Mouse (Mus musculus) kidney, postnatal 4 days (tissue): ENCODE data around the gene B3gntl1.
"Not testable (repeated sequence)": the region's sequence is repeated elsewhere in the genome, so short reads cannot be mapped to it uniquely, and the experiment has no call there.

ENCODE experiments used
- DNase-seq, 2 experiments: peaks; one replicate each; pipeline ENCODE4 v3.0.0; 2021; ENCODE audit warnings: mixed read lengths in 2 of 2

Gene B3gntl1

GRCm38 (mm10) chr11:121683243-121683642, 10.3 kb upstream of the B3gntl1 start:
- DNase-seq, result peak; percentile 26 to 44

GRCm38 (mm10) chr11:121680750-121681149, 7.8 kb upstream of the B3gntl1 start:
- DNase-seq, result peak in 1 of 2 experiments; percentile 24

DNA sequence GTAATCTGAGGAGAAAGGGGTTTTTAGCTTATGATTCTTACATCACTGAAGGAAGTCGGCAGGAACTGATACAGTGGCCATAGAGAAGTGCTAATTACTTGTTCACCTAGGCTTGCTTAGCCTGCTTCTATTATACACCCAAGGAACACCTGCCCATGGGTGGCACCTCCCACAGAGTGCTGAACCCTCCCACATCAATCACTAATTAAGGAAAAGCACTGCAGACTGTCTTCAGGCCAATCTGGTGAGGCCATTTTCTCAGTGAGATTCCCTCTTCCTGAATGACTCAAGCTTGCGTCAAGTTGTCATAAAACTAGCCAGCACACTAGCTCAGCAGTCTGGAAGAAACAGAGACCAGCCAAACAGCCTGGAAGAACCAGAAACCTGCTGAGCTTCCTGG, 6.6 kb upstream of the B3gntl1 start:
- no peak for DNase-seq

DNA sequence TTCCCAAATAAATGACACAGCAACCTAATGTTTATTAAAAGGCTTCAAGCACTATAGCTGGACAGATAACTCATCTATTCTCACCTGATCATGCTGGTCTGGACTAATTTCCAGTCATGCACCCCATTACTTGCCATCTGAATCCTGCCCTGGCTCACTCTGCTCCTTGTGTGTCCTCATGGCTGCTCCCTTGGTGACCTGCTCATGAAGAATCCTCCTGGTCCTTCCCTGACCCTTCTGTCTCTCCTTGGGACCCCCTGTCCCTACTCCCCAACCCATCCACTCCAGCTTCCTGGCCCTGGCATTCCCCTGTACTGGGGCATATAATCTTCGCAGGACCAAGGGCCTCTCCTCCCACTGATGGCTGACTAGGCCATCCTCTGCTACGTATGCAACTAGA, 3.9 kb upstream of the B3gntl1 start:
- DNase-seq, result no peak

GRCm38 (mm10) chr11:121673629-121674028, 676 bp upstream of the B3gntl1 start:
- DNase-seq, result no peak

GRCm38 (mm10) chr11:121672312-121672989, 502 bp downstream of the B3gntl1 start:
- DNase-seq, result no peak

- no peak for DNase-seq
These were observed 2.0 kb downstream of the B3gntl1 start for GRCm38 (mm10) chr11:121670926-121671325.

DNA sequence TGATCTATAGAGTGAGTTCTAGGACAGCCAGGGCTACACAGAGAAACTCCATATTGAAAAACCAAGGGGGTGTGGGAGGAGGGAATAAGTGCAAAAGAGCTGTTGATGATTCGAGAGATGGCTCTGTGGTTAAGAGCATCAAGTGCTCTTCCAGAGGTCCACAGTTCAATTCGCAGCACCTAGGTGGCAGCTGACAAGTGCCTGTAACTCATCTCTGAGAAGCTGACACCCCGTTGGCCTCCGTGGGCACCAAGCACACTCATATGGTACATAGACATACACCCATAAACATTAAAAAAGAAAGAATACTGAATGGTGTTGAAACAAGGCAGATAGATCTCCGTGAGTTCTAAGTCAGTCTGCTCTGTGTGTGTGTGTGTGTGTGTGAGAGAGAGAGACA, 4.2 kb downstream of the B3gntl1 start:
- DNase-seq, result no peak

DNA sequence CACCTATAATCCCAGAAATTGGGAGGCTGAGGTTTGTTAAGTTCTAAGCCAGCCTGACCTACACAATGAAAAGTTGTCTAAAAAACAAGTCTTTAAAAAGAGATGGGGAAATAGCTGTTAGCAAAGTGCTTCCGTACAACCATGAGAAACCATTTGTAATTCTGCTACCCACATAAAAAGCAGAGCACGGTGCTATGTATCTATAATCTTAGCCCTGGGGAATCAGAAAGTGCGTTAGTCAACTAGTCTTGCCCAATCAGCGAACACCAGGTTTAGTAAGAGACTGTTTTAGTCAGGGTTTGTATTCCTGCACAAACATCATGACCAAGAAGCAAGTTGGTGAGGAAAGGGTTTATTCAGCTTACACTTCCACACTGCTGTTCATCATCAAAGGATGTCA, 5.4 kb downstream of the B3gntl1 start:
- no peak for DNase-seq

GRCm38 (mm10) chr11:121661116-121661515, 11.8 kb downstream of the B3gntl1 start:
- no peak for DNase-seq

DNA sequence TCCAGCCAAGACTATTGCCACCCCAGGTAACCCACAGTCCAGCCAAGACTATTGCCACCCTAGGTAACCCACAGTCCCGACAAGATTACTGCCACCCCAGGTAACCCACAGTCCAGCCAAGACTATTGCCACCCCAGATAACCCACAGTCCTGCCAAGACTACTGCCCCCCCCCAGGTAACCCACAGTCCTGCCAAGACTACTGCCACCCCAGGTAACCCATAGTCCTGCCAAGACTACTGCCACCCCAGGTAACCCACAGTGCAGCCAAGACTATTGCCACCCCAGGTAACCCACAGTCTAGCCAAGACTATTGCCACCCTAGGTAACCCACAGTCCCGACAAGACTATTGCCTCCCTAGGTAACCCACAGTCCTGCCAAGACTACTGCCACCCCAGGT, 12.3 kb downstream of the B3gntl1 start:
- not testable (repeated sequence) for DNase-seq

- DNase-seq, result no peak
These were observed 14.8 kb downstream of the B3gntl1 start for GRCm38 (mm10) chr11:121658151-121658550.

DNA sequence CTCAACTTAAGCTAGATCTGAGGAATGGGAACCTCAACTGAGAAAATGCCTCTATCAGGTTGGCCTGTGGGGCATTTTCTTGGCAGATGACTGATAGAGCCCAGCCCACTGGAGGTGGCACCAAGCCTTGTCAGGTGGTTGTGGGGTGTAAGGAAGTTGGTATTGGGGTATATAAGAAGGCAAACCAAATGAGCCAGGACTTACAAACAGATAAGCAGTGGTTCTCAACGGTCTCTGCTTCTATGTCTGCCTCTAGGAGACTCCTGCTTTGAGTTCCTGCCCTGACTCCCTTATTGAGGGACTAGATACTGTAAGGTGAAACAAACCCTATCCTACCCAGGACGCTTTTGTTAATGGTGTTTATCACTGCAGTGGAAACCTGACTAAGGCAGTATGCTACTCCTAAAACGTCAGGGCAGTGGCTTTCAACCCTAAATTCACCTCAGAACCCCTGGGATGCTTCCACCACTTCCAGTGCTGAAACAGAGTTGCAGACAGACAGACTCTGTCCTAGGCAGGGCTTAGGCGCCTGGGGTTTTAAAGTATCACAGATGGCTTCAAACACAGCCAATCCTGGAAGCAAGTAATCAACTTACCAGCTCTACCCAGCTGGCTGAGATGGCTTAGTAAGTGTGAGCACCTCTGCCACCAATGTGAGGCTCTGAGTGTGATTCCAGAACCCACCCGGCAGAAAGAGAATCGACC, 17.0 kb downstream of the B3gntl1 start:
- DNase-seq, result no peak

DNA sequence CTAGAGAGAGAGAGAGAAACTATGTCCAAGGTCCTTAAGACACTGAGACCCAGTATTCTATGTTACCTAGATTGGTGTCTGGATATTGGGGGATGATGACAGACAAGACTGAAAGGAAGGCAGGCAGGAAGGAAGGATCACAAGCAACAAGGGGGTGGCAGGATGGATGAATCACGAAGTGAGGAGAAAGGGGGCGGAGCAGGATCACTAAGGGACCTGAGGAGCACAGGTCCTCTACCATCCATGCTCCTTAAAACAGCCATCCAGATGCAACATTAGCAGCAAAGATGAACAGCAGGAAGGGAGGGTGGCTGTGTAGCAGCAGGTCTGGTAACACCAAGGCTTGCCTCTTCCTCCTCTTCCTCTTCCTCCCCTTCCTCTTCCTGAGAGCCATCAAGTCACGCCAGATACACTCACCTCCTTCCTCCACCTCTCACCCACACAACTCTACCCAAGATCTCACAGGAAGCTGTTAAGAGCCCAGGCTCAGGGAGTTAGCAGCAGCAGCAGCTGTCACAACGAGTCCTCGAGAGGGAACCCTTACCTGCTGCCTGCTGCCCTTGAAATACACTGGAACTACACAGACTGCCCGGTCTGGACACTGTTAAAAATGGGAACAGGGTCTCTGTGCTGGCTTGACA, 17.7 kb downstream of the B3gntl1 start:
- DNase-seq, result no peak

DNA sequence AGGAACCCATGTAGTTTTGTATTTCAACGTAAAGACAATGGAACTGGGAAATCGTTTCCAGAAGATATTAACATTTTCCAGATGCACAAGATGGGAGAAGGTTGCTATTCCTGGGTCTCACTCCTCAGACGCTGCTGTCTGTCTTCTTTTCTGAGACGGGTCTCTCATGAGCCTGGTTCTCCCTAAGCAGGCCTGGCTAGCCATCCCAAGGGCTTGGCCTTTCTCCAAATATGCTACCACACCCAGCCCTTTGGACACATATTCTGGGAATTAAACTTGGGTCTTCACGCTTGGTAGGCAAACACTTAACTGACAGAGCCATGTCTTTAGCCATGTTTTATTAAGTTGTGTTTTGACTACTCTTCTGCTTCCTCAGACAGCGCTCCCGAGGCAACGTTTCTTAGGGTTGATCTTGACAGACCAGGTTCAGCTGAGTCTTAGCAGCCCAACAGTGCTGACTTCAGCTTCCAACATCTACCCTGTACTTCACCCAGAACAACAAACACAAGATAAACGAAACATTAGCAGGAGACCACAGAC, 18.5 kb downstream of the B3gntl1 start:
- no peak for DNase-seq

GRCm38 (mm10) chr11:121653631-121654030, 19.3 kb downstream of the B3gntl1 start:
- no peak for DNase-seq

DNA sequence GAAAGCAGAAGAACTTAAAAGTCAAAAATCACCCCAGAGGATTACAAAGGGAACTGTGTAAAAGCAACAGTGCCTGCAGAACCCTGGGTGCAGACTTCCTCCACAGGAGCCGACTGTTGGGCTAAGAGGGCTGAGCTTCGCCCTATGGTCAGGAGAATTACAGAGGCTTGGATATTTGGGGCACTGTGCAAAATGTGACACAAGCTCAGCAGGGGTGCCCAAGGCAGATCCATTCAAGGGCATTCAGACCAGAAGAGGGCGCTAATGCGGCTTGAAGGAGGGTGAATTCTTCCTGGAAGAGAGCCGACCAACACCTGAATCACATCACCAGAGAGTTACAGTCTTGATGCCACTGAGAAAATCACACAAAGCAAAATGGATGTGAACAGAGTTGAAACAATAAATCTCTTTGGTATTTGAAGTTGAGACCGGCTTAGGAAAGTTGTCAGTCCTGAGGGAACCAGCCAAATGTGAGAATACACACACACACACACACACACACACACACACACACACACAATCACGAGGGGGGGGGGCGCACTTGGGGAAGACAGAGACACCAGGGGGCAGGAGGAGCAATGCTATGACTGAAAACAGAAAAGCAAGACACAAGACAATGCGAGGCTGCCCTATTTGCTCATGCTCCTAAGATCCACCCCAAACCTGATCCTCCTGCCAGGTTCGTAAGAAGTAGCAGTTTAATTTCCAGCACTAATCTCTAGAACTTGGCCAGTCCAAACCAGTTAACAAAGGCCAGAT, 20.2 kb downstream of the B3gntl1 start:
- peak; percentile 86 to 88 for DNase-seq

GRCm38 (mm10) chr11:121651983-121652382, 21.0 kb downstream of the B3gntl1 start:
- no peak for DNase-seq

DNA sequence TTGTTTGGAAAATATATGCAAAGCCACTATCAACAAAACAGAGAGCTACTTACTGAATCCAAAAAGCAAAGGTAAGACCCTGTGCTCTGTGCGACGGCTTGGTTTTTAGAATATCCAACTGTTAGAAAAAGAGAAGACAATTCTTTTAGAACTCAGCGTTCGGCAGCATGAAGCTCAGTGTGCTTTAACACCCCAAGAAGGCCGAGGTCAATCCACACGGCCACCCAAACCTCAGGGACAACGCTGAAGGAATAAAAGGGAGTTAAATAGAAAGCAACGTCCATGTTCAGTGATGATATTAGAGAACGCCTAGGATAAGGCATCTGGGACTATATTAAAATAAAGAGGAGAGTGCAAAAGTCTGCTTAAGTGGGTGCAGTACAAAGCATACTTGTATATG, 21.4 kb downstream of the B3gntl1 start:
- DNase-seq, result no peak

DNA sequence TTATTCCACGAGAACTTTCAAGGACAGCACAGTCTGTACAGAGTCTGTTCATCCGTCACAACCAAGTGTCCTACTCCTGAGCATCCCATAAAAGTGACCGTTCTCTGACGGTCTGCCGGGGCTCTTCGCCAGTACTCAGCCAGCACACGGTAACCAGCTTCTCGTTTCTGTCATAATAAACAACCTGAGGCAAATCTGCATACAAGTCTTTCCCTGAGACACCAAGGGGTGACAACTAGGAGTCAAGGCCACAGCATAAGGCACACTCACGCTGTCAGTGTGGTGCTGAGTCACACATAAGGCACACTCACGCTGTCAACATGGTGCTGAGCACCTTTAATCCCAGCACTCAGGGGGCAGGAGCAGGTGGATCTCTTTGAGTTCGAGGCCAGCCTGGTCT, 22.3 kb downstream of the B3gntl1 start:
- DNase-seq, result no peak

- peak; percentile 44 to 57 for DNase-seq
These were observed 23.1 kb downstream of the B3gntl1 start for GRCm38 (mm10) chr11:121649900-121650299.

DNA sequence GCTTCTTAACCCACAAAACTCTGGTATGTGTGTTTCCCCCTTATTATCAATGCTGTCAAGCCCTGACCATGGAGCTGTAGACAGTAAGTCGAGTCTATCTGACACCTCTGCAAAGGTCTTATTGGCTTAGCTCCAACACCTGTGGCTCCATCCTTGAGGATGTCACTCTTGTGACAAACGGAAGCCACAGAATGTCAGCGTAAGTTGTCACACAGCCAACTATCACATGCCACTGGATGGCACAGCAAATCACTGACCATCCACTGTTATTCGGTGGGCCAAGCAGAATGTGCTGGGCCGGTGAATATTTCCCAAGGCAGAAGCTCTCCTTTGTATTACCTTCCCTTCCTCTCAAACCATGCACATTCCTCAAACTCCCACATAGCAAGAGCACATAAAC, 24.8 kb downstream of the B3gntl1 start:
- no peak for DNase-seq

DNA sequence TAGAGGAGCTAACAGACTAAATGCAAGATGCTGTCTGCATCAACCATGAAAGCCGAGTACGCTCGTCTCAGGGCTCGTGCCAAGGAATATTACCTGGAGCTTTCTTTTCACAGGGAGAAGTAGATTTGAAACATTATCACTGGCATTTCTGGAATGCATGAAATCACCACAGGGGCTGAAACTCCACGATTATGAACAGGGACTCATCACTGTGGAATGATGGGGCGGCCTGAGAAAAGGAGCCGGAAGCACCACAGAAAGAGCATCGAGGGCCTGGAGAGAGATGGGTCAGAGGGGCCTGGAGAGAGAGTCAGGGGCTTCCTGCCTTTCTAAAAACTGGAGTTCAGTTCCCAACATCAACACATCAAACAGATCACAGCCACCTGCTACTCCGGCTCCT, 25.6 kb downstream of the B3gntl1 start:
- no peak for DNase-seq
